In genomic region chr12:76803700-76804252, GRCm38 (mm10) we compare ENCODE assay signal across 9 mouse cellular contexts. TPM values are rescaled to one million over a fixed set of nuclear protein-coding genes. Genes with fewer than 3 reads are reported as not detected.
DNase-seq lines count a peak whose midpoint lies in the region; ATAC-seq and TF ChIP-seq lines count a peak whose summit lies in the region.
"Had no signal": no experiment of that assay in that cellular context is flagged by ENCODE, and none has a peak within 500 bp of the region (broad histone marks: within the 10 kb centered on the region; RNA-seq: fewer than 3 reads in every experiment).

No protein-coding gene starts in this region.

- intact Hi-C loops in left cerebral cortex, adult 2 months (cut with DNase I): loop anchor here (5.0 kb wide), 1 partner anchor 156 kb away; no protein-coding TSS in a partner anchor

- H3K4me3 ChIP-seq in left cerebral cortex, adult 2 months: no peak overlapping the region
- no peak overlapping the region for H3K4me3 ChIP-seq in cortical plate, adult 2 months (ENCODE audit: insufficient read depth, low read length)
- no peak overlapping the region for H3K4me3 ChIP-seq in heart, embryonic 14.5 days (ENCODE audit: control insufficient read depth in 1 of 2, insufficient read depth in 1 of 2, low read depth in 1 of 2, low read length in 2 of 2)
- no peak overlapping the region for H3K4me3 ChIP-seq in kidney, embryonic 16.5 days (ENCODE audit: low read length)

- TF ChIP-seq POLR2A in cortical plate, adult 2 months (IDR thresholded peaks at IDR 0.05; ENCODE audit: extremely low read depth, insufficient read depth, low read length): no peak

- no peaks in the 10 kb centered on the region for H3K27me3 ChIP-seq in heart, embryonic 14.5 days (ENCODE audit: control insufficient read depth, insufficient read depth, low read length)
- no peaks in the 10 kb centered on the region for H3K27me3 ChIP-seq in kidney, embryonic 16.5 days (ENCODE audit: insufficient read depth, low read length)

- H3K36me3 ChIP-seq in heart, embryonic 14.5 days (ENCODE audit: control insufficient read depth, insufficient read depth, low read length): no peaks in the 10 kb centered on the region
- H3K36me3 ChIP-seq in kidney, embryonic 16.5 days (ENCODE audit: insufficient read depth, low read length): no peaks in the 10 kb centered on the region

- no peak overlapping the region for H3K4me2 ChIP-seq in heart, embryonic 14.5 days (ENCODE audit: low read length)
- H3K4me2 ChIP-seq in kidney, embryonic 16.5 days (replicated peaks; ENCODE audit: low read depth, low read length): no peak overlapping the region

- DNase-seq in left cerebral cortex, adult 2 months (ENCODE audit: extremely low spot score in 1 of 2, low spot score in 2 of 2): no peak
- no peak for DNase-seq in left cerebral cortex, adult 11 months (ENCODE audit: low spot score)
- DNase-seq in adipocyte (ENCODE audit: low spot score): peak; percentile 72
- peak; percentile 59 for DNase-seq in mesoderm, embryonic 11.5 days (ENCODE audit: low read depth, low spot score)
- peak; percentile 66 for DNase-seq in thymus, postnatal 4 days

- TF ChIP-seq CTCF in left cerebral cortex, adult 2 months (IDR thresholded peaks at IDR 0.05): peak; percentile 75
- peak; percentile 77 for TF ChIP-seq CTCF in cortical plate, adult 2 months (IDR thresholded peaks at IDR 0.05; ENCODE audit: extremely low read depth, insufficient read depth, low read length)

- H3K9me3 ChIP-seq in heart, embryonic 14.5 days (ENCODE audit: control insufficient read depth, low read length): no peaks in the 10 kb centered on the region
- H3K9me3 ChIP-seq in kidney, embryonic 16.5 days (ENCODE audit: low read length): no peaks in the 10 kb centered on the region

- H3K9ac ChIP-seq in heart, embryonic 14.5 days (ENCODE audit: low read length): no peak overlapping the region
- H3K9ac ChIP-seq in kidney, embryonic 16.5 days (replicated peaks; ENCODE audit: low read length): no peak overlapping the region

- peak; percentile 16; the same call in 1 of the 2 replicates for ATAC-seq in heart, embryonic 14.5 days (ENCODE audit: insufficient number of reproducible peaks, insufficient read depth, low FRiP score, low read depth)
- peak; percentile 60; the same call in 1 of the 2 replicates for ATAC-seq in kidney, embryonic 16.5 days (ENCODE audit: low FRiP score, low TSS enrichment)

- H3K4me1 ChIP-seq in cortical plate, adult 2 months (ENCODE audit: control insufficient read depth, insufficient read depth, low read length): peaks cover 10% of the 10 kb centered on the region; the same call in 1 of the 2 replicates
- peaks cover 5% of the 10 kb centered on the region in 2 experiments; a peak in 2 of 4 replicates for H3K4me1 ChIP-seq in heart, embryonic 14.5 days (ENCODE audit: control insufficient read depth in 2 of 2, insufficient read depth in 2 of 2, low read length in 2 of 2)
- no peaks in the 10 kb centered on the region for H3K4me1 ChIP-seq in kidney, embryonic 16.5 days (ENCODE audit: insufficient read depth, low read length)

- peak overlapping the region; percentile 69 for H3K27ac ChIP-seq in left cerebral cortex, adult 2 months
- no peak overlapping the region for H3K27ac ChIP-seq in cortical plate, adult 2 months (ENCODE audit: insufficient read depth, low read length)
- no peak overlapping the region for H3K27ac ChIP-seq in heart, embryonic 14.5 days (replicated peaks in 1 of 2; ENCODE audit: control insufficient read depth in 1 of 2, insufficient read depth in 1 of 2, low read depth in 2 of 2, low read length in 2 of 2)
- H3K27ac ChIP-seq in kidney, embryonic 16.5 days (ENCODE audit: low read length): no peak overlapping the region
- H3K27ac ChIP-seq: macrophage had no signal

- WGBS in heart, embryonic 14.5 days: 46% methylated on average over 7 of the region's 7 CpGs
- 58% methylated on average over 7 of the region's 7 CpGs for WGBS in kidney, embryonic 16.5 days

RNA-seq across cellular contexts. Expression of gene Gpx2, which starts 8.4 kb away (rescaled TPM):
- total RNA-seq in left cerebral cortex, adult 2 months (2021): under 1 TPM; 0.34 to 0.47 TPM
- polyA plus RNA-seq in cortical plate, adult 2 months (2012; rRNA removed): 0.13 and 0.38 TPM in 2 replicates
- not detected in 2 replicates for polyA plus RNA-seq in heart, embryonic 14.5 days (2014; fragmentation: Nextera tagmentation; extraction: Ambion mirVana)
- polyA plus RNA-seq in kidney, embryonic 16.5 days (2015; fragmentation: Nextera tagmentation; extraction: Ambion mirVana): 0.34 and 0.35 TPM in 2 replicates
- polyA plus RNA-seq: macrophage had no signal

RNA-seq across cellular contexts. Expression of gene Rab15, which starts 18.9 kb away (rescaled TPM):
- total RNA-seq in left cerebral cortex, adult 2 months (2021): 100 to 1,000 TPM; 271 to 278 TPM
- 224 and 229 TPM in 2 replicates for polyA plus RNA-seq in cortical plate, adult 2 months (2012; rRNA removed)
- 1.8 and 2.0 TPM in 2 replicates for polyA plus RNA-seq in heart, embryonic 14.5 days (2014; fragmentation: Nextera tagmentation; extraction: Ambion mirVana)
- polyA plus RNA-seq in kidney, embryonic 16.5 days (2015; fragmentation: Nextera tagmentation; extraction: Ambion mirVana): 13.6 and 14.2 TPM in 2 replicates

RNA-seq across cellular contexts. Expression of gene Fntb, which starts 38.4 kb away (rescaled TPM):
- 10 to 100 TPM; 27.9 to 28.4 TPM for total RNA-seq in left cerebral cortex, adult 2 months (2021)
- 31.7 and 32.4 TPM in 2 replicates for polyA plus RNA-seq in cortical plate, adult 2 months (2012; rRNA removed)
- polyA plus RNA-seq in heart, embryonic 14.5 days (2014; fragmentation: Nextera tagmentation; extraction: Ambion mirVana): 24.5 and 27.4 TPM in 2 replicates
- 42.9 and 46.7 TPM in 2 replicates for polyA plus RNA-seq in kidney, embryonic 16.5 days (2015; fragmentation: Nextera tagmentation; extraction: Ambion mirVana)

RNA-seq across cellular contexts. Expression of gene Churc1, which starts 38.4 kb away (rescaled TPM):
- total RNA-seq in left cerebral cortex, adult 2 months (2021): 10 to 100 TPM; 35.3 to 35.4 TPM
- 96.2 and 101 TPM in 2 replicates for polyA plus RNA-seq in cortical plate, adult 2 months (2012; rRNA removed)
- 224 and 228 TPM in 2 replicates for polyA plus RNA-seq in heart, embryonic 14.5 days (2014; fragmentation: Nextera tagmentation; extraction: Ambion mirVana)
- 134 and 149 TPM in 2 replicates for polyA plus RNA-seq in kidney, embryonic 16.5 days (2015; fragmentation: Nextera tagmentation; extraction: Ambion mirVana)

Comparison
In these comparisons a context has a peak if more than half of its experiments do, and no peak if none do; other contexts are left out.
1. DNase-seq: peak in adipocyte (single experiment), mesoderm, embryonic 11.5 days (single experiment) and thymus, postnatal 4 days (single experiment); none in left cerebral cortex, adult 2 months (0 of 2) and left cerebral cortex, adult 11 months (single experiment).
2. RNA of gene Rab15, which starts 18.9 kb away (polyA plus RNA-seq): 224 to 229 TPM in cortical plate, adult 2 months; 13.6 to 14.2 TPM in kidney, embryonic 16.5 days and 1.8 to 2.0 TPM in heart, embryonic 14.5 days; every median in the first group is over 10 times any median in the second.